Mouse (Mus musculus) frontal cortex, adult (tissue): ENCODE results near the gene Hist2h2ab.
"Not testable (repeated sequence)": the region's sequence is repeated elsewhere in the genome, so short reads cannot be mapped to it uniquely, and the experiment has no call there.

Experiments
- ATAC-seq: cut with Nextera tagmentation; 2 replicates; pipeline ENCODE4 v1.9.2; 2017; ENCODE audit warnings: mild to moderate bottlenecking, moderate library complexity, mixed read lengths; ENCODE audit not compliant: low TSS enrichment

Hist2h2ab gene

GRCm38 (mm10) chr3:96237904-96238511 is 18.3 kb downstream of the Hist2h2ab start:
- no peak for ATAC-seq

- peak; percentile 80 for ATAC-seq
Measured at GRCm38 (mm10) chr3:96238954-96239793, 19.5 kb downstream of the Hist2h2ab start, which contains the start of gene Hist2h3c2. Gene Hist2h3c2, minus strand, starts transcription at chr3:96239127.

- ATAC-seq: peak; percentile 79
Measured at GRCm38 (mm10) chr3:96239949-96240798, 20.5 kb downstream of the Hist2h2ab start, which contains the start of gene Hist2h2aa2. Gene Hist2h2aa2, minus strand, starts transcription at chr3:96240276.

GRCm38 (mm10) chr3:96240799-96241197 is 21.1 kb downstream of the Hist2h2ab start:
- ATAC-seq: no peak

- ATAC-seq: no peak
Measured at GRCm38 (mm10) chr3:96243921-96244572, 24.4 kb downstream of the Hist2h2ab start.

GRCm38 (mm10) chr3:96245003-96245886 is 25.6 kb downstream of the Hist2h2ab start, which contains the start of gene Hist2h2aa1:
Gene Hist2h2aa1, plus strand, starts transcription at chr3:96245497.
- peak; percentile 78 for ATAC-seq

GRCm38 (mm10) chr3:96246018-96246417 is 26.4 kb downstream of the Hist2h2ab start:
- ATAC-seq: not testable (repeated sequence)

GRCm38 (mm10) chr3:96246427-96246856 is 26.8 kb downstream of the Hist2h2ab start, which contains the start of gene Hist2h3c1:
Gene Hist2h3c1, plus strand, starts transcription at chr3:96246685.
- peak; percentile 78 for ATAC-seq

- ATAC-seq: no peak
Measured at GRCm38 (mm10) chr3:96247356-96248140, 27.9 kb downstream of the Hist2h2ab start.

GRCm38 (mm10) chr3:96248141-96249033 is 28.7 kb downstream of the Hist2h2ab start:
- no peak for ATAC-seq

GRCm38 (mm10) chr3:96249034-96249345 is 29.3 kb downstream of the Hist2h2ab start:
- no peak for ATAC-seq

GRCm38 (mm10) chr3:96250890-96251289 is 31.2 kb downstream of the Hist2h2ab start:
- no peak for ATAC-seq

GRCm38 (mm10) chr3:96251787-96252186 is 32.1 kb downstream of the Hist2h2ab start:
- no peak for ATAC-seq

- no peak for ATAC-seq
Measured at GRCm38 (mm10) chr3:96254683-96255355, 35.2 kb downstream of the Hist2h2ab start.

GRCm38 (mm10) chr3:96255926-96256593 is 36.4 kb downstream of the Hist2h2ab start:
- ATAC-seq: no peak

GRCm38 (mm10) chr3:96257190-96257589 is 37.5 kb downstream of the Hist2h2ab start:
- ATAC-seq: no peak

- no peak for ATAC-seq
Measured at GRCm38 (mm10) chr3:96260220-96260619, 40.6 kb downstream of the Hist2h2ab start.
